Mouse (Mus musculus): ENCODE measurements around the gene Gm8439.

- no peak for TF ChIP-seq CTCF (IDR thresholded peaks at IDR 0.05; ENCODE audit: control insufficient read depth, insufficient read depth, insufficient replicate concordance, low read depth, low read length)
- TF ChIP-seq POLR2A (IDR thresholded peaks at IDR 0.05; ENCODE audit: control insufficient read depth, low read depth, low read length) = no peak
Measured at GRCm38 (mm10) chr4:120570438-120571069, 18.0 kb upstream of the Gm8439 start.
